Mouse (Mus musculus) erythroblast, adult 5-6 weeks (primary cell): ENCODE data around the gene Ets1. TPM values are rescaled to one million over a fixed set of nuclear protein-coding genes. Genes with fewer than 3 reads are reported as not detected.

Experiments used
- ATAC-seq: replicated peaks from 2 replicates; pipeline ENCODE4 v1.8.0; 2016; ENCODE audit warnings: moderate number of reproducible peaks, mild to moderate bottlenecking, moderate TSS enrichment, inconsistent platforms; ENCODE audit not compliant: poor library complexity, low FRiP score, severe bottlenecking
- total RNA-seq, 2 experiments: library from RNA; stranded (forward) in 1 of 2; stranded (reverse) in 1 of 2; fragments of 150-400 nt in 1 of 2; fragments of 200-764, 138-1000 nt in 1 of 2; gene quantifications; 2 replicates each; pipeline versions ENCODE4 v1.2.3 to v1.2.4; 2015 to 2017; ENCODE audit warnings: low replicate concordance in 2 of 2

Gene Ets1
- total RNA-seq, 2 experiments from 2014 or later: 5.0 to 11.3 TPM

DNA sequence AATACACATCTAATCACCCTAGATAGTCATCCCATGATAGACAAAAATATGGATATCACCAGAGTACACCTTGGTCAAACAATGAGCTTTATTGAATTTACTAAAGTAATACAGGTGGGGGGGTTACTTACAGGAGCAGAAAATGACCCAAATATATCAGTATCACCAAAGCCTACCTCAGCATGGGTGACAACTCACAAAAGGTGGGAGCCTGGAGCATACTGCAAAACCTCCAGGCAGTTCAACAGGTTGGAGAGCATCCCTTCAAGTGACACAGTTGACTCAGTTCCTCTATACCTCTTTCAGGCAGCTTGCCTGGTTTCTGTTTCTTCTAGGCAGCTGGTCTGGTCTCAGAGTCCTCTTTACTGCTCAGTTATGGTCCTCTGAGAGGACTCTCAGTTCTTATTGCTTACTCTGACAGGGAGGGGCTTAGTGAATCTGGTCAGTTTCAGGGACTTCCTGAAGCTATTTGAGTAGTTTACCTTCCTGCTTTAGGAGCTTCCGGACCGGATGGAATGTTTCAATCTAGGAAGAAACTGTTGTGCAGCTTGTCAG, 24.5 kb downstream of the Ets1 start:
- ATAC-seq: no peak

DNA sequence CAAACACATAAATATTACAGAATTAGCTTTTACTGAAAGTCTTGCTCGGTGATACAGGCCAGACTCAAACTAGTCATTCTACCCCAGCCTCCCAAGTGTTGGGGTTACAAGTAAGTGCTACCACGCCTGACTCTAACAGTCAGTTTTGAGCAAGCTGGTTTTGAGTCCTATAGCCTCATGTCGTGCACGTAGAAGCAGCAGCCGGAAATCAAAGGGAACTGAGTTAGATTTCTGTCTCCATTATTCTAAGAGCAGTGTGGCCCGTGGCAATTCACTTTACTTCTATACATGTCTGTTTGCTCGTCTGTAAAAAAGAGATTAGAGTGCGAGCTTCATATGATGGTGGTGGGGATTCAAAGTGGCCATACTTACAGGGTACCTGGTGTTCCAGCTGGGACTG, 25.1 kb downstream of the Ets1 start:
- no peak for ATAC-seq

- no peak for ATAC-seq
Measured at GRCm38 (mm10) chr9:32661561-32661960, 25.5 kb downstream of the Ets1 start.

- ATAC-seq: no peak
Measured at GRCm38 (mm10) chr9:32666611-32667517, 30.8 kb downstream of the Ets1 start.

GRCm38 (mm10) chr9:32667518-32667908, 31.5 kb downstream of the Ets1 start:
- no peak for ATAC-seq

- no peak for ATAC-seq
Measured at GRCm38 (mm10) chr9:32668075-32668673, 32.2 kb downstream of the Ets1 start.

GRCm38 (mm10) chr9:32669397-32669796, 33.4 kb downstream of the Ets1 start:
- ATAC-seq: no peak

DNA sequence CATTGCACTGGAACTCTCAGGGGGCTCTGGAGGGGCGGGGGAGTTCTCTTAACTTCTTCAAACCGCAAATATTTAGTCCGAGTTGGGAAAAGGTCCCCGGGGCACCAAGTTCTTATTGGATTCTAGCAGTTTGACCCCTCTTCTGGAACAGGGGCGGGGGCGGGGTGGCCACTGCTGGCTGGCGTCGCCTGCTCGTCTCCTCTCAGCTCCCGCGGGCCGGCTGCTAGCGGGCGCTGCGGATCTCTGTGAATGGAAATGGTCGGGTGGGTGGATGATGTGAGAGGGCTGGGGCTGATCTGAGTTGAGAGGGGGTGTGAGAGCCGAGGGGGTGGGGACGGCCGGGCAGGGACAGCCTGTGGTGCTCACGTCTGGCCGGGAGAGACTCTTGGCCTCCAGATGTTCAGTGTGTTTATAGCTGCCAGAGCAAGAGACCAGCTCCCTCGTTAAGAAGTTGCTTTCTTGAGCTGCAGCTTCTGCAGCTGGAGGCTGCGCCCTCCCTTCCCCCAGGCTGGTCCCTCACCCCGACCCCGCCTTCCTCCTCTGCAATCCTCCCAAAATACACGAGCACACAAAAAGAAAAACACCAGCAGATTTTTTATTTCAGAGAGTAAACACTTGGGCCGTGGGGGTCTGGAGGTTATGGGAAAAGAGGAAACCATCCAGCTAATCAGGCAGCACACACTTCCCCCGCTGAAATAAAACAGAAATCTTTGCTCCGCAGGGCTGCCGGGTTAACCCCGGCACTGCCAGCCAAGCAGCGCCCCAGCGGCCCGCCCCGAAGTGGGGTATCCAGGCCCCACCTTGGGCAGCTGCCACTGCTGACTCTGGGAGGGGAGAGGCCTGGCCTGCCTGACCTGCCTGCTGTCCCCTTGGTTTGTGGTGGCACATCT, 36.2 kb downstream of the Ets1 start:
- no peak for ATAC-seq

GRCm38 (mm10) chr9:32673923-32674322, 37.9 kb downstream of the Ets1 start:
- ATAC-seq: no peak

- ATAC-seq: no peak
Measured at GRCm38 (mm10) chr9:32675671-32676409, 39.8 kb downstream of the Ets1 start.

DNA sequence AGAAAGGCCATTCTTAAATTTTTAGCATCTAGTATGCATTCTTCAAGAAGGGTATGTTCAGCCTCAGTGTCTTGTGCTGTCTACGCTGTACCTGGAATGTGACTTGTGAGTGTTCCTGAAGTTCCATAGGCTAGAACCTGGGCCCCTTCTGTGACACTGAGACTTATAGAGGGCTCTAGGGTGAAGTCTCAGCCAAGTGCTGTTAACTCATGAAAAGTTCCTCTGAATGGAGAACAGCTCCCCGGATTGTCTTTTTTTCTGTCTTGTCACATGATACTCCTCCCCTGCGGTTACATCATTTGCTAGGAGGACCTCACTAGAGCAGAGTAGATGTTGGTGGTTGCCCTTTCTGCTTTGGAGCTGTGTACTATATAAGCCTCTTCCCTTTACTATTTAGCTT, 40.5 kb downstream of the Ets1 start:
- ATAC-seq: no peak

DNA sequence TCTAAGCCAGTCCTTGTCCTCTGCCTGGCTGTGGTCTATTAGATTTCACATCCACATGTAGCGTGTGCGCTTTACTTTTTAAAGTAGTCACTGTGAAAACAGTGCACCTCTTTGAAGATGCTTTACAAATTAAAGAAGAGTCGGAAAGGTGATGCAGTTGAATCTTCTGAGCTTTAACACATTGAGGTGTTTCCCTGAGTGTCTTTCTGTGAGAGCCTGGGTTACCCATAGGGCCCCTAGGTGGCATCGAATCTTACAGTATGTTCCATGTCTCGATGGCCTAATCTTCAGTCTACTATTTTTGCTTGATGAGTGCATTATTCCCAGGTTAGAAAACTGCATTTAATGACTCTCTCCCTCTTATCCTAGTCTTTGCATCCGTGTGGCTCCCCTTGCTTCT, 41.6 kb downstream of the Ets1 start:
- no peak for ATAC-seq

DNA sequence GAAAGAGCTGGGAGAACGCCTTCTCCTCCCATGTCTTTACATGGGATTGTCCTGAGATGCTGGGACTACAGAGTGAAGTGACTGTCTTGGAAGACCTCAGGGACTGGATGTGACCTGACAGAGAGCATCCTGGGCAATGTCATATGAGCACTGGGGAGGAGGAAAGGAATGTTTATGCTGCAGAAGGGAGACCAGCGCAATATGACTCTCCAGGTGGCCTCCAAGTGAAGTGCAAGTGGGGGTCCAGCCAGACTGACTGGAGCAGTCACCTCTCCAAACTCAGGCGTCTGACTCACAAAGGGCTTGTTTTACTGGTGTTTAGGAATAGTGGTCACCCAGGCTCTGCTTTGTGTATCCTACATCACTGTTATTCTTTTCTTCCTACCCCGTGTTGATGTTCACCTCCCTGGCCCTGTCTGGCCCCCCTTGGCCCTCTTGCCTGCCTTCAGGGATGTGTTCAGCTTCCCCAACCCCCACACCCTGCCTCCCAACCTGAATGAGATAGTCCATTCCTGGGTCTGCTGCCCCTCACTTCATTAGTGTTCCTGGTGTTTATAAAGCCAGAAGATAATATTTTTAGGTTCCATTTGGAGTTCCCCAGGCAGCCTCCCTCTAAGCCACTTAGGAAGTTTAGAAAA, 42.2 kb downstream of the Ets1 start:
- ATAC-seq: no peak

DNA sequence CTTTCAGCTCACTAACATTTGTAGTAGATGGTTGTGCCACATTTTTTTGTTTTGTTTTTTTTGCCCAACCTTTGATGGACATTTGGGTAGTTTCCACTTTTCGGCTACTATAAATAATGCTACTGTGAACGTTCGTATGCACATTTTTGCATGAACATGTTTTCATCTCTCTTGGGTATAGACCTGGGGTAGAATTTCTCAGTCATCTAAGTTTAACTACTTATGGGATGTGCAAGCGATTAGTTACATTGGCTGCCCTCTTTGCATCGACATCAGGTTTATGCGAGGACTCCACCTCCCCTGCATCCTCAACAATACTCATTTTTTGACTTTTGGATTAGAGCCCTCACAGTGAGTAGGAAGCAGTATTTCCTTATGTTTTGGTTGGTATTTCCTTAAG, 43.5 kb downstream of the Ets1 start:
- no peak for ATAC-seq

- no peak for ATAC-seq
Measured at GRCm38 (mm10) chr9:32680201-32680600, 44.2 kb downstream of the Ets1 start.

DNA sequence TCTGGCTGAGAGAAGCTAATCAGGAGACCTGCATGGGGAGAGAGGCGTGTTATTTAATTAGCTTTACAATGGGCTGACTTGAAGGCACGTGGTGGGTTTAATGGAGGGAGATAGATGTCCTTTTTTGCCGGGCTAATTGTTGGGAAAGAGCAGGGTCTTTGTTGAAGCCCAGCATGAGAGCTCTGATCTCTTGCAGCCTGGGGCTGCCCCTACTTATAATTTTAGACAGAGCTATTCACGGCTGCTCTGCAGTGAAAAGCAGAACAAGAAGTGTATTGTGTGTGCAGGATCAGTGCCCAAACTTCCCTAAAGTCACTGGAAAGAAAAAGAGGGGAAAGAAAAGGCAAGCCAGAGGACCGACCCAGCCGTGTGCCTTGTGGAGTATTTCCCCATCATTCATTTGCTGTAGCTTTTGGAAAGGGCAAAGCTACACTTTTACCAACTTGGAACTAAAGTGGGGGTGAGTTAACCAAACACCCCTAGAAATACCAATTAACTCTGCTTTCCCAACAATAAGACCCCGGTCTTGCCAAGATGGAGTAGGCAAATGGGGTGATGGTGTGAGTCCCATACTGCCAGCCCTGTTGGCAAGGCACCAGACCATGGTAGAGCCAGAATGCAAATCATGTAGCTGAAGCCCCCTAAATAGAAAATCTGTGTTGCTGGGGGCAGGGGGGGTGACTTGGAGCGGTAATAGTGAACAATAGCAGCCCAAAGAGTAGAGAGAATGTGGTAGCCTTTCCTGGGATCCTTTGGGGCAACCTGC, 50.0 kb downstream of the Ets1 start:
- no peak for ATAC-seq

- ATAC-seq: no peak
Measured at GRCm38 (mm10) chr9:32688351-32688750, 52.3 kb downstream of the Ets1 start.
